Mouse (Mus musculus) forebrain, embryonic 14.5 days (tissue): ENCODE data around the gene Gpr157. TPM values are rescaled to one million over a fixed set of nuclear protein-coding genes. Genes with fewer than 3 reads are reported as not detected.

Source experiments
- ATAC-seq: fragments of 200-750 bp; cut with Nextera tagmentation; 2 replicates; pipeline ENCODE4 v1.8.0; 2017; ENCODE audit warnings: mild to moderate bottlenecking, moderate library complexity
- DNase-seq: peaks from one replicate; pipeline ENCODE4 v3.0.0-alpha.2; 2015; ENCODE audit warnings: low spot score
- H3K27ac ChIP-seq: fragments of 300-500 bp; sonication (generic); 2 replicates; pipeline ENCODE4 v1.5.1; 2014; ENCODE audit warnings: low read depth, mild to moderate bottlenecking, control low read depth, low read length, moderate library complexity
- H3K27me3 ChIP-seq: fragments of 300-500 bp; sonication (generic); replicated peaks from 2 replicates; pipeline ENCODE4 v1.6.1; 2014; ENCODE audit warnings: low read length, control low read depth, mixed read lengths; ENCODE audit not compliant: control insufficient read depth, insufficient read depth
- H3K36me3 ChIP-seq: fragments of 300-500 bp; sonication (generic); 2 replicates; pipeline ENCODE4 v1.6.1; 2014; ENCODE audit warnings: low read length, control low read depth; ENCODE audit not compliant: control insufficient read depth, insufficient read depth
- H3K4me1 ChIP-seq: fragments of 300-500 bp; sonication (generic); 2 replicates; pipeline ENCODE4 v1.6.1; 2014; ENCODE audit warnings: antibody characterized with exemption, low read length, control low read depth; ENCODE audit not compliant: control insufficient read depth, insufficient read depth
- H3K4me2 ChIP-seq: fragments of 300-500 bp; sonication (generic); 2 replicates; pipeline ENCODE4 v1.6.1; 2014; ENCODE audit warnings: mild to moderate bottlenecking, control low read depth, low read length
- H3K4me3 ChIP-seq: fragments of 300-500 bp; sonication (generic); 2 replicates; pipeline ENCODE4 v1.5.1; 2014; ENCODE audit warnings: low read depth, low read length, control low read depth
- H3K9ac ChIP-seq: fragments of 300-500 bp; sonication (generic); 2 replicates; pipeline ENCODE4 v1.6.1; 2014; ENCODE audit warnings: mild to moderate bottlenecking, low read length, control low read depth, moderate library complexity
- H3K9me3 ChIP-seq: fragments of 300-500 bp; sonication (generic); replicated peaks from 2 replicates; pipeline ENCODE4 v1.6.1; 2016; ENCODE audit warnings: low read length, control low read depth, mixed read lengths; ENCODE audit not compliant: control insufficient read depth
- WGBS: fragments of 180-500 bp; shearing (Covaris S2); extraction: QIAGEN DNeasy Blood & Tissue Kit; methylation state at CpG from one replicate; pipeline ENCODE4 v1.1.7; 2014; 5-methylcytosine and 5-hydroxymethylcytosine counted together
- polyA plus RNA-seq: library from polyadenylated mRNA; unstranded; fragments of >200 nt; fragmentation: Nextera tagmentation; extraction: Ambion mirVana; gene quantifications from 2 replicates; pipeline ENCODE4 v1.2.1, GENCODE M21; 2014

Gpr157 gene
- polyA plus RNA-seq, 1 experiment from 2014 or later, result 0.06 TPM

DNA sequence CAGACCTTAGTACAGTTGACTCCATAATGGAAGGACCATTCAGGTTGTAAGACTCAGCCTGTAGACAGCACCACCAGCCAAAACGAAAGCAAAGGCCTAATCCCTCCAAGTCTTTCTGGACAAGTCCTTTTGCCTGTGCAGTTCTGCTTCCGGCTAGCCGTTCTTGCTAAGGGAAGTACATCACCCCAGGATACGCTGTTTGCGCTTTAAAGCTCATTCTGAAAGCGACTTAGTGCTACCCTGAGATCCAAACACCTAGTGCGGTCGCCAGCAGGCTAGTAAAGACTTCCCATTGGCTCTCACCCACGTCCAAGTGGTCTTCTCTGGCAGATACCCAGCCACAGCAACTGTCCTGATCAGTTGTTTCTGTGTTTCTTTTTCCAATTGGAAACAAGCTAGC, 23.2 kb downstream of the Gpr157 start:
- no peaks in the 10 kb centered on the region for H3K36me3 ChIP-seq
- WGBS, result 71% methylated on average over 9 of the region's 9 CpGs

GRCm38 (mm10) chr4:150112867-150113266, 25.7 kb downstream of the Gpr157 start:
- Histone ChIP-seq H3K4me2 (0 out of 2 replicates have a peak overlapping the region, but pooled peaks have one; percentile 15), H3K36me3 (no peaks in the 10 kb centered on the region), H3K9me3 (no peaks in the 10 kb centered on the region), H3K4me3 (no peak overlapping the region), H3K27me3 (no peaks in the 10 kb centered on the region), H3K4me1 (no peaks in the 10 kb centered on the region), H3K27ac (no peak overlapping the region), H3K9ac (no peak overlapping the region)
- DNase-seq, result peak; percentile 63
- 7% methylated on average over 15 of the region's 15 CpGs for WGBS
- ATAC-seq, result peak; percentile 34

More for the DNA sequence above, 23.2 kb downstream of the Gpr157 start:
- no peak for DNase-seq
- H3K27ac ChIP-seq, result no peak overlapping the region
- no peak overlapping the region for H3K9ac ChIP-seq
- H3K27me3 ChIP-seq, result no peaks in the 10 kb centered on the region
- no peaks in the 10 kb centered on the region for H3K4me1 ChIP-seq
- no peak for ATAC-seq
- no peak overlapping the region for H3K4me3 ChIP-seq
- no peak overlapping the region for H3K4me2 ChIP-seq
- no peaks in the 10 kb centered on the region for H3K9me3 ChIP-seq

DNA sequence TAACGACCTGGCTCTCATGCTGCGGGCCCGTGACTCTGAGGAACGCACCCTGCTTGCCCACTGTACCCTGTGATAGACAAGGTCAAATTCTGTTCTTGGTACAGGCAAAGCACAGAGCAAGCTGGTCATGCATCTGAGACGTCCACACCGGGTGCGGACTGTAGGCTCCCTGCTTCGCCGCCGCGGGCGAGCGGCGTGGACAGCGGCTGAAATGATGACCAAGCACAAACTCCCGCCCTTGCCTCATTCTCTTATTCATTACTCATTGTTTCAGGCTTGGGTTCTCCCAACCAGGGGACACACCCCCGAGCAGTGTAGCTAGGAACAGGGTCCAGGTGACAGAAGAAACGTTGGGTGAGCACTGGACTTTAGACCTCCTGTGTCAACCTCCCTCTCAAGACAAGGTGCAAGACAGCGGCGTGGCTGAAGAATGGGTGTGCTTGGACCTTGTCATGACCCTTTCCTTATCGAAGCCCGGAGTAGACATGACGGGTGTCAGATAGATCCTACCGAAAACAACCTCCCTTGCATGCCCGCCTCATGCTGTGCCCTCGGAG, 27.4 kb downstream of the Gpr157 start:
- Histone ChIP-seq H3K9ac (no peak overlapping the region), H3K4me3 (no peak overlapping the region), H3K9me3 (no peaks in the 10 kb centered on the region), H3K4me2 (no peak overlapping the region), H3K27me3 (no peaks in the 10 kb centered on the region), H3K27ac (no peak overlapping the region), H3K4me1 (0 out of 2 replicates have a peak, but pooled peaks cover 4% of the 10 kb centered on the region), H3K36me3 (no peaks in the 10 kb centered on the region)
- ATAC-seq (no peak), DNase-seq (no peak)
- 92% methylated on average over 26 of the region's 26 CpGs for WGBS

- 0 out of 2 replicates have a peak, but pooled peaks cover 4% of the 10 kb centered on the region for H3K4me1 ChIP-seq
- WGBS, result 57% methylated on average over 5 of the region's 5 CpGs
- no peaks in the 10 kb centered on the region for H3K36me3 ChIP-seq
- H3K27me3 ChIP-seq, result no peaks in the 10 kb centered on the region
- ATAC-seq, result no peak
- H3K9ac ChIP-seq, result no peak overlapping the region
- H3K4me2 ChIP-seq, result no peak overlapping the region
- H3K27ac ChIP-seq, result no peak overlapping the region
- H3K4me3 ChIP-seq, result no peak overlapping the region
- no peaks in the 10 kb centered on the region for H3K9me3 ChIP-seq
- peak; percentile 28 for DNase-seq
Observed at GRCm38 (mm10) chr4:150117311-150117710, 30.1 kb downstream of the Gpr157 start.

GRCm38 (mm10) chr4:150118163-150118562, 31.0 kb downstream of the Gpr157 start:
- H3K4me3 ChIP-seq, result no peak overlapping the region
- 66% methylated on average over 6 of the region's 6 CpGs for WGBS
- H3K36me3 ChIP-seq, result no peaks in the 10 kb centered on the region
- 0 out of 2 replicates have a peak, but pooled peaks cover 4% of the 10 kb centered on the region for H3K4me1 ChIP-seq
- ATAC-seq, result no peak
- no peak for DNase-seq
- no peaks in the 10 kb centered on the region for H3K9me3 ChIP-seq
- H3K27me3 ChIP-seq, result no peaks in the 10 kb centered on the region
- H3K27ac ChIP-seq, result no peak overlapping the region
- no peak overlapping the region for H3K4me2 ChIP-seq
- H3K9ac ChIP-seq, result no peak overlapping the region

DNA sequence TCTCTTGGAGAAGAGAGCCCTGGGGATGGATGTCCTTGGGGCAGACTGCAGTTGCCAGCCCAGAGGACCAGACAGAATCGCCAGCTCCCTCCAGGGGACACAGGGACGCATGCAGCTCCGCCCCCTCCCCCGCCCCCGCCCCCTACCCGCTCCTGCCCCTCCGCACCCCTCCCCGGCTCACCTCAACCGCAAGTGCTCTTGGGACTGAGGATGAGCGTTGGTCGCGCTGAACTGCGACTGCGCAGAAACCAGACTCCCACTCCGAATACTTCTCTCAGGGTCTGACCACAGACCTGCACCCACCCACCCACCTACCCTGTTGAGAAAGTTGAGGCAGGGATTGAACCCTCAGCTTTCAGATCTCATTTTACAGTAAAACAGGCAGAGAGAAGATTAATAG, 31.9 kb downstream of the Gpr157 start, which contains the start of gene Slc2a5:
TSS of gene Slc2a5 (plus strand) at position 229 of the 400 bp plus-strand sequence.
- Histone ChIP-seq H3K36me3 (no peaks in the 10 kb centered on the region), H3K27me3 (no peaks in the 10 kb centered on the region), H3K9ac (peak within 1 kb of the TSS; percentile 26; the same call in 1 of the 2 replicates), H3K9me3 (no peaks in the 10 kb centered on the region), H3K4me2 (peak within 1 kb of the TSS; percentile 34), H3K4me3 (no peak within 1 kb of the TSS), H3K4me1 (0 out of 2 replicates have a peak, but pooled peaks cover 4% of the 10 kb centered on the region), H3K27ac (no peak within 1 kb of the TSS)
- DNase-seq (peak; percentile 40), ATAC-seq (peak; percentile 44; the same call in 1 of the 2 replicates)
- 6% methylated on average over 13 of the region's 15 CpGs for WGBS

DNA sequence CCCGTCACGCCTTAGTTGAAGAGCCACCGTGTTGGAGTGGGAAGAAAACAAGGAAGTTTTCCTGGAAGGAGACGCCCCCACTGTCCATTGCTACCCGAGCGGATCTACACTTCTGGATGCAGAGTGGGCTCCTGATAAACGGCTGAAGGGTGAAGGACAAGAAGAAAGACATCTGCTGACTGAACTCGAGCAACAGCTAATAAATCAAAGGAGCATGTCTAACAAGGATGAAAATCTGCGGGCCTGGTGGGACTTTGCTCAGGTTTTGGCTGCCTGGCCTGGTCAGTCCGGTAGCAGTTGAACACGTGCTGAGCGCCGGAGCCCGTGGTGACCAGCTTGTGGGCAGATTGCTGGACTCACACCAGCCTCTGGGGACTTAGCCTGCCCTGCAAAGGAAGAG, 32.5 kb downstream of the Gpr157 start:
- ATAC-seq, result no peak

GRCm38 (mm10) chr4:150120173-150120833, 33.1 kb downstream of the Gpr157 start:
- no peak overlapping the region for H3K4me3 ChIP-seq
- WGBS, result 54% methylated on average over 15 of the region's 15 CpGs
- no peaks in the 10 kb centered on the region for H3K36me3 ChIP-seq
- no peaks in the 10 kb centered on the region for H3K9me3 ChIP-seq
- H3K4me2 ChIP-seq, result no peak overlapping the region
- no peak overlapping the region for H3K9ac ChIP-seq
- no peak overlapping the region for H3K27ac ChIP-seq
- ATAC-seq, result peak; percentile 70; the same call in 1 of the 2 replicates
- no peaks in the 10 kb centered on the region for H3K27me3 ChIP-seq
- 0 out of 2 replicates have a peak, but pooled peaks cover 4% of the 10 kb centered on the region for H3K4me1 ChIP-seq
- DNase-seq, result peak; percentile 53

More for the DNA sequence above, 32.5 kb downstream of the Gpr157 start:
- WGBS, result 70% methylated on average over 14 of the region's 14 CpGs
- H3K4me1 ChIP-seq, result 0 out of 2 replicates have a peak, but pooled peaks cover 4% of the 10 kb centered on the region
- H3K27me3 ChIP-seq, result no peaks in the 10 kb centered on the region
- H3K4me3 ChIP-seq, result no peak overlapping the region
- H3K9me3 ChIP-seq, result no peaks in the 10 kb centered on the region
- H3K9ac ChIP-seq, result no peak overlapping the region
- no peak overlapping the region for H3K27ac ChIP-seq
- DNase-seq, result no peak
- H3K4me2 ChIP-seq, result peak overlapping the region; percentile 34; the same call in 1 of the 2 replicates
- H3K36me3 ChIP-seq, result no peaks in the 10 kb centered on the region

GRCm38 (mm10) chr4:150121430-150121829, 34.3 kb downstream of the Gpr157 start:
- DNase-seq, result no peak
- ATAC-seq, result no peak
- Histone ChIP-seq H3K27ac (no peak overlapping the region), H3K4me3 (no peak overlapping the region), H3K4me2 (no peak overlapping the region), H3K27me3 (no peaks in the 10 kb centered on the region), H3K9ac (no peak overlapping the region), H3K9me3 (no peaks in the 10 kb centered on the region), H3K36me3 (no peaks in the 10 kb centered on the region), H3K4me1 (0 out of 2 replicates have a peak, but pooled peaks cover 4% of the 10 kb centered on the region)
- WGBS, result 76% methylated on average over 8 of the region's 8 CpGs
